Mouse (Mus musculus) MEL (cell line): ENCODE measurements around the gene Rpl13a.

ENCODE experiments used
- CTCF ChIP-seq, 3 experiments: IDR thresholded peaks in 2 of 3; conservative IDR thresholded peaks in 1 of 3; 2 replicates each; pipeline ENCODE4 v1.5.1; 2011 to 2012; ENCODE audit warnings: low read length in 3 of 3, low read depth in 2 of 3, mild to moderate bottlenecking in 2 of 3, improper control_type of control experiment in 1 of 3, inconsistent platforms in 1 of 3, mixed read lengths in 1 of 3, moderate library complexity in 1 of 3; ENCODE audit not compliant: control insufficient read depth in 1 of 3, insufficient read depth in 1 of 3, poor library complexity in 1 of 3, severe bottlenecking in 1 of 3
- E2F4 ChIP-seq: IDR thresholded peaks from 2 replicates; pipeline ENCODE4 v1.6.1; 2011; ENCODE audit warnings: low read depth, low read length, improper control_type of control experiment, borderline replicate concordance
- EP300 ChIP-seq, 2 experiments: IDR thresholded peaks; 2 replicates each; pipeline ENCODE4 v1.6.1; 2011; ENCODE audit warnings: improper control_type of control experiment in 2 of 2, low read length in 2 of 2, low read depth in 1 of 2, mild to moderate bottlenecking in 1 of 2
- JUND ChIP-seq: IDR thresholded peaks from 2 replicates; pipeline ENCODE4 v1.6.1; 2011; ENCODE audit warnings: low read depth, mild to moderate bottlenecking, improper control_type of control experiment, low read length
- MAZ ChIP-seq: IDR thresholded peaks from 2 replicates; pipeline ENCODE4 v1.6.1; 2012; ENCODE audit warnings: low read depth, mild to moderate bottlenecking, inconsistent platforms, low read length, improper control_type of control experiment
- POLR2A ChIP-seq, 2 experiments: IDR thresholded peaks; 2 replicates each; pipeline ENCODE4 v1.6.1; 2011 to 2012; ENCODE audit warnings: low read length in 2 of 2, mild to moderate bottlenecking in 2 of 2, control low read depth in 1 of 2, improper control_type of control experiment in 1 of 2, low read depth in 1 of 2, moderate library complexity in 1 of 2; ENCODE audit not compliant: control insufficient read depth in 1 of 2, insufficient read depth in 1 of 2, poor library complexity in 1 of 2
- TAL1 ChIP-seq: IDR thresholded peaks from 2 replicates; pipeline ENCODE4 v1.6.1; 2012; ENCODE audit warnings: mild to moderate bottlenecking, inconsistent platforms, low read length, moderate library complexity, mixed read lengths
- TCF12 ChIP-seq: IDR thresholded peaks from 2 replicates; pipeline ENCODE4 v1.6.1; 2014; ENCODE audit warnings: low read depth, mild to moderate bottlenecking, inconsistent platforms, low read length, improper control_type of control experiment, moderate library complexity
- ZC3H11A ChIP-seq: IDR thresholded peaks from 2 replicates; pipeline ENCODE4 v1.6.1; 2012; ENCODE audit warnings: low read depth, mild to moderate bottlenecking, inconsistent platforms, low read length, improper control_type of control experiment
- ZMIZ1 ChIP-seq: IDR thresholded peaks from 2 replicates; pipeline ENCODE4 v1.6.1; 2012; ENCODE audit warnings: low read depth, mild to moderate bottlenecking, inconsistent platforms, low read length, improper control_type of control experiment, moderate library complexity
- ZNF384 ChIP-seq: IDR thresholded peaks from 2 replicates; pipeline ENCODE4 v1.6.1; 2012; ENCODE audit warnings: low read depth, mild to moderate bottlenecking, inconsistent platforms, low read length, improper control_type of control experiment

DNA sequence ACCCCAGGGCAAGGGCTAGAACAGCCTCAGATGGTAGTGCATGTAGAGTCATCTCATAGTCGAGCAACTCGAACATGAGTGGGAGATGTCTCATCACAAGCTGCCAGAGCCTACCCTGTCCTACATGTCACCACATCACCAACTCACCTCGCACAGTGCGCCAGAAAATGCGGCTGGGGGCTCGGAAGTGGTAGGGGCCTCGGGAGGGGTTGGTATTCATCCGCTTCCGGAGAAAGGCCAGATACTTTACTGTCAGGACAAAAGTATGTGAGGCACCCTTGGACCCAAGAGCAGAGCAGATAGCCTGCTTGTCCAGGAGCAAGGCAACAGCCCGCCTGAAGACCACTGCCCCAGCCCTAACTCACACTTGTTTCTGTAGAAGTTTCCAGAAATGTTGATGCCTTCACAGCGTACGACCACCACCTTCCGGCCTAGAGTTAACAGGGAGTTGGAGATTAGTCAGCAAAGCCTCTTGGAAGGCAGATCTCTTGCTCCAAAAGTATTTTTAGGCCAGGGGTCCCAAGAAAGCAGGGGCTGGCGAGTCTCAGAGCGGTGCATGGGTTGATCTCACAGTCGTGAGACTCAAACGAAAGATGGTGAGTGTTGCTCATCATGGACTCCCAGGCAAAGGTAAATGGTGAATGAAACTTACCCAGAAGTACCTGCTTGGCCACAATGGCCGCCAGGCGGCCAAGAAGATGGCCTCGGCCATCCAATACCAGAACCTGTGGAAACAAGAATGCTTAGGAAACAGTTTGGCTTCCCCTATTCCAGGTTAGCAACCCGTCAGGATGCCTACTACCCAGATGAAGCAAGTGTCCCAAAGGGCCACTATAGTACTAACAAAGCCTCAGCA is 1.5 kb downstream of the Rpl13a start:
- TF ChIP-seq E2F4 (no peak), EP300 (IDR thresholded peaks at IDR 0.05; ENCODE audit: low read depth in 1 of 2, low read length in 2 of 2) (no peak), CTCF (IDR thresholded peaks at IDR 0.05 in 2 of 3, conservative IDR thresholded peaks at IDR 0.05 in 1 of 3; ENCODE audit: control insufficient read depth in 1 of 3, insufficient read depth in 1 of 3, low read depth in 2 of 3, low read length in 3 of 3, poor library complexity in 1 of 3, severe bottlenecking in 1 of 3) (peak in 1 of 3 experiments; percentile 23; a peak in 1 of 6 replicates), TAL1 (no peak), TCF12 (no peak), POLR2A (IDR thresholded peaks at IDR 0.05; ENCODE audit: control insufficient read depth in 1 of 2, insufficient read depth in 1 of 2, low read depth in 1 of 2, low read length in 2 of 2, poor library complexity in 1 of 2) (peak in 1 of 2 experiments; percentile 50; a peak in 1 of 4 replicates), JUND (no peak), ZNF384 (no peak), ZC3H11A (no peak), MAZ (no peak), ZMIZ1 (no peak)
